In genomic region chr14:104966046-104966445, GRCm38 (mm10) we compare ENCODE assay signal across 15 mouse cellular contexts.
DNase-seq lines count a peak whose midpoint lies in the region; ATAC-seq and TF ChIP-seq lines count a peak whose summit lies in the region.
"Had no signal": no experiment of that assay in that cellular context is flagged by ENCODE, and none has a peak within 500 bp of the region (broad histone marks: within the 10 kb centered on the region; RNA-seq: fewer than 3 reads in every experiment).

No protein-coding gene starts in this region.

- no peaks in the 10 kb centered on the region for H3K4me1 ChIP-seq in hindbrain, embryonic 11.5 days (replicated peaks; ENCODE audit: control insufficient read depth, insufficient read depth, low read length)
- H3K4me1 ChIP-seq in hindbrain, embryonic 13.5 days (replicated peaks), result no peaks in the 10 kb centered on the region
- no peaks in the 10 kb centered on the region for H3K4me1 ChIP-seq in CH12.LX (ENCODE audit: control insufficient read depth in 1 of 2, insufficient read depth in 2 of 2)
- H3K4me1 ChIP-seq in embryonic facial prominence, embryonic 14.5 days (ENCODE audit: control insufficient read depth, insufficient read depth, low read length), result no peaks in the 10 kb centered on the region
- H3K4me1 ChIP-seq in forebrain, embryonic 13.5 days, result no peaks in the 10 kb centered on the region
- H3K4me1 ChIP-seq: limb, embryonic 13.5 days; megakaryocyte, embryonic 14.5 days had no signal

- no peaks in the 10 kb centered on the region for H3K79me2 ChIP-seq in CH12.LX (replicated peaks; ENCODE audit: control insufficient read depth, extremely low read depth, insufficient read depth, poor library complexity, severe bottlenecking)

- dilution Hi-C loops in CH12.LX (cut with MboI; ENCODE audit: extremely low pct_ligation_motif_present, extremely low pct_unique_long_range_greater_than_20kb, low sequenced_read_pairs), result no loop called here

- ATAC-seq in hindbrain, embryonic 11.5 days (ENCODE audit: low FRiP score), result no peak
- ATAC-seq in hindbrain, embryonic 13.5 days (ENCODE audit: low FRiP score), result no peak
- no peak for ATAC-seq in embryonic facial prominence, embryonic 14.5 days (ENCODE audit: low read depth)
- ATAC-seq in forebrain, embryonic 13.5 days, result no peak
- ATAC-seq: liver, postnatal 0 days had no signal

- no peak for TF ChIP-seq CTCF in CH12.LX (conservative IDR thresholded peaks at IDR 0.05 in 1 of 2, IDR thresholded peaks at IDR 0.05 in 1 of 2; ENCODE audit: low read depth in 2 of 2, low read length in 2 of 2)

- H3K9me3 ChIP-seq in hindbrain, embryonic 11.5 days (ENCODE audit: control insufficient read depth, low read length), result no peaks in the 10 kb centered on the region
- no peaks in the 10 kb centered on the region for H3K9me3 ChIP-seq in hindbrain, embryonic 13.5 days
- no peaks in the 10 kb centered on the region for H3K9me3 ChIP-seq in CH12.LX (replicated peaks; ENCODE audit: low read length)
- H3K9me3 ChIP-seq in embryonic facial prominence, embryonic 14.5 days (ENCODE audit: control insufficient read depth, low read length), result no peaks in the 10 kb centered on the region
- no peaks in the 10 kb centered on the region for H3K9me3 ChIP-seq in forebrain, embryonic 13.5 days (replicated peaks)
- H3K9me3 ChIP-seq: limb, embryonic 13.5 days had no signal

- no peak for TF ChIP-seq POLR2A in CH12.LX (IDR thresholded peaks at IDR 0.05; ENCODE audit: low read depth, low read length)

- no peak for TF ChIP-seq EP300 in CH12.LX (IDR thresholded peaks at IDR 0.05; ENCODE audit: low read length)

- no peaks in the 10 kb centered on the region for H3K27me3 ChIP-seq in hindbrain, embryonic 11.5 days (ENCODE audit: control insufficient read depth, insufficient read depth, low read length)
- no peaks in the 10 kb centered on the region for H3K27me3 ChIP-seq in hindbrain, embryonic 13.5 days
- H3K27me3 ChIP-seq in CH12.LX (replicated peaks), result no peaks in the 10 kb centered on the region
- no peaks in the 10 kb centered on the region for H3K27me3 ChIP-seq in embryonic facial prominence, embryonic 14.5 days (replicated peaks; ENCODE audit: control insufficient read depth, insufficient read depth, low read length)
- H3K27me3 ChIP-seq in forebrain, embryonic 13.5 days, result no peaks in the 10 kb centered on the region
- H3K27me3 ChIP-seq: limb, embryonic 13.5 days; megakaryocyte, embryonic 14.5 days had no signal

- H3K4me2 ChIP-seq in hindbrain, embryonic 11.5 days (replicated peaks; ENCODE audit: low read depth, low read length), result no peak overlapping the region
- no peak overlapping the region for H3K4me2 ChIP-seq in hindbrain, embryonic 13.5 days
- H3K4me2 ChIP-seq in CH12.LX (ENCODE audit: insufficient read depth, low read depth, poor library complexity, severe bottlenecking), result no peak overlapping the region
- H3K4me2 ChIP-seq in embryonic facial prominence, embryonic 14.5 days (ENCODE audit: low read depth, low read length), result no peak overlapping the region
- no peak overlapping the region for H3K4me2 ChIP-seq in forebrain, embryonic 13.5 days
- H3K4me2 ChIP-seq: limb, embryonic 13.5 days had no signal

- TF ChIP-seq RAD21 in CH12.LX (IDR thresholded peaks at IDR 0.05; ENCODE audit: low read depth, low read length), result no peak

- in situ Hi-C loops in CH12.LX (cut with MboI; ENCODE audit: low pct_ligation_motif_present, low pct_unique_long_range_greater_than_20kb, low sequenced_read_pairs), result no loop called here

- WGBS in hindbrain, embryonic 11.5 days, result 53% methylated on average over 1 of the region's 1 CpGs
- 63% methylated on average over 1 of the region's 1 CpGs for WGBS in hindbrain, embryonic 13.5 days
- WGBS in embryonic facial prominence, embryonic 14.5 days, result 46% methylated on average over 1 of the region's 1 CpGs
- 64% methylated on average over 1 of the region's 1 CpGs for WGBS in forebrain, embryonic 13.5 days

- H3K9ac ChIP-seq in hindbrain, embryonic 11.5 days (ENCODE audit: low read depth, low read length), result no peak overlapping the region
- no peak overlapping the region for H3K9ac ChIP-seq in hindbrain, embryonic 13.5 days
- no peak overlapping the region for H3K9ac ChIP-seq in CH12.LX (ENCODE audit: insufficient read depth, low read depth)
- H3K9ac ChIP-seq in embryonic facial prominence, embryonic 14.5 days (ENCODE audit: low read depth, low read length), result no peak overlapping the region
- no peak overlapping the region for H3K9ac ChIP-seq in forebrain, embryonic 13.5 days
- H3K9ac ChIP-seq: limb, embryonic 13.5 days; liver, postnatal 0 days had no signal

- H3K36me3 ChIP-seq in hindbrain, embryonic 11.5 days (ENCODE audit: control insufficient read depth, insufficient read depth, low read length), result no peaks in the 10 kb centered on the region
- H3K36me3 ChIP-seq in hindbrain, embryonic 13.5 days, result no peaks in the 10 kb centered on the region
- no peaks in the 10 kb centered on the region for H3K36me3 ChIP-seq in CH12.LX (replicated peaks in 1 of 2; ENCODE audit: control insufficient read depth in 1 of 2, insufficient read depth in 1 of 2, low read length in 1 of 2)
- no peaks in the 10 kb centered on the region for H3K36me3 ChIP-seq in embryonic facial prominence, embryonic 14.5 days (ENCODE audit: control insufficient read depth, insufficient read depth, low read length)
- no peaks in the 10 kb centered on the region for H3K36me3 ChIP-seq in forebrain, embryonic 13.5 days (ENCODE audit: poor library complexity, severe bottlenecking)
- H3K36me3 ChIP-seq: limb, embryonic 13.5 days had no signal

- H3K27ac ChIP-seq in hindbrain, embryonic 11.5 days (ENCODE audit: low read depth, low read length), result no peak overlapping the region
- H3K27ac ChIP-seq in hindbrain, embryonic 13.5 days, result no peak overlapping the region
- no peak overlapping the region for H3K27ac ChIP-seq in CH12.LX (ENCODE audit: insufficient read depth, low read depth)
- H3K27ac ChIP-seq in embryonic facial prominence, embryonic 14.5 days (replicated peaks; ENCODE audit: low read depth, low read length), result no peak overlapping the region
- no peak overlapping the region for H3K27ac ChIP-seq in forebrain, embryonic 13.5 days
- H3K27ac ChIP-seq: limb, embryonic 13.5 days had no signal

- H3K4me3 ChIP-seq in hindbrain, embryonic 11.5 days (ENCODE audit: low read depth, low read length), result no peak overlapping the region
- no peak overlapping the region for H3K4me3 ChIP-seq in hindbrain, embryonic 13.5 days
- H3K4me3 ChIP-seq in CH12.LX (replicated peaks in 1 of 3; ENCODE audit: low read depth in 2 of 3, low read length in 2 of 3, poor library complexity in 1 of 3), result no peak overlapping the region
- H3K4me3 ChIP-seq in embryonic facial prominence, embryonic 14.5 days (ENCODE audit: low read depth, low read length), result no peak overlapping the region
- H3K4me3 ChIP-seq in forebrain, embryonic 13.5 days, result no peak overlapping the region
- H3K4me3 ChIP-seq: erythroblast, embryonic 14.5 days; limb, embryonic 13.5 days; megakaryocyte, embryonic 14.5 days had no signal

- peak; percentile 35 for DNase-seq in hindbrain, embryonic 11.5 days (ENCODE audit: low spot score)
- DNase-seq in CH12.LX (ENCODE audit: extremely low read depth) (peak; percentile 17), ZHBTc4 (ENCODE audit: low read depth, low spot score) (peak; percentile 60)
- DNase-seq in embryonic facial prominence, embryonic 14.5 days (ENCODE audit: low spot score), result peak; percentile 62
- DNase-seq in right cerebral cortex, adult 18-20 months, result no peak
- no peak for DNase-seq in heart, adult 18-20 months
- DNase-seq: adrenal gland, adult 8-10 months; cerebellum, postnatal 36 days; liver, postnatal 0 days; right cerebral cortex, postnatal 25 days had no signal

TF ChIP-seq in CH12.LX, 34 proteins besides CTCF, POLR2A, EP300 and RAD21:
- TF ChIP-seq ZMIZ1 (IDR thresholded peaks at IDR 0.05; ENCODE audit: low read depth, low read length) (no peak), SMC3 (IDR thresholded peaks at IDR 0.05; ENCODE audit: low read depth, low read length) (no peak)

Comparison
In these comparisons a context has a peak if more than half of its experiments do, and no peak if none do; other contexts are left out.
1. DNase-seq: peak in hindbrain, embryonic 11.5 days (single experiment), CH12.LX (single experiment), ZHBTc4 (single experiment) and embryonic facial prominence, embryonic 14.5 days (single experiment); none in right cerebral cortex, adult 18-20 months (single experiment) and heart, adult 18-20 months (0 of 2).